Mouse (Mus musculus): ENCODE data around the gene Uck2.

DNA sequence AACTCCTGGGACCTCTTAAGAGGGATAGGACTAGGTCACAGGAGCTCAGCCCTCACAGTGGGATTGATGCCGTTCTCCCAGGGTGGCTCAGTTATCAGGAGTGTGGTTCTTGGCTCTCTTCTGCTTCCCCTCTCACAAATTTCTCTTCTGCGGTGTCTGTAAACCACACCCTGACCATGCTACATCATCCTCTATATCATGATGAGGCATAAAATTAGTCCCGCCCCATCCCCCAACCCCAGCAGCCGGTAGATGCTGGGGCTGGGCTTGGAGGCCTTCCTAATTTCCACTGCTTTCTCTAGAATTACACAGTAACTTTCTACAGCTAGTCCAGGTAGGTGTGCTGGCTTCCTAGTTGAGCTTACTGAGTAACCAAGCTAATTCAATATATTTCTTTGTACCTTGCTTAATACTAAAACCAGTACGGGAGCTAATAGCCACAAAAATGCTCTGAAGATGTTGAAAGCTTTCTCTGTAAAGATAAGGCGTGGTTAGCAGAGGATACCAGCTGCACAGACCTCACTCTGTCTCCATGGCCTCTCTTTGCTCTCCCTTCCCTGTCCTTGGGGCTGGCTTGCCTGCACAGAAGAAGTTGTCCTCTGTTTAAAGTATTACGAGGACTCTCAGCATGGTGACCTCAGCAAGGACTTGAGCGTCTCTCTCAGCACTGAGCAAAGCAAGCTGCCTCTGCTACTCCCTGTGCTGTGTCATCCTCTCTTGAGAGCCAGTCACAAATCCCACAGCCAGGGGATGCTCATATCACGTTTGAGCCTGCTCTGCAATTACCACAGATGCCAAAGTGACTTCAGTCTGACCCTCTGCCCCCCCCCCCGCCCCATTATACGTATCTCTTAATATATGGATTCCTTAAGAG, 3.8 kb upstream of the Uck2 start:
- TF ChIP-seq CTCF (conservative IDR thresholded peaks at IDR 0.05; ENCODE audit: insufficient read depth, insufficient read length, low read depth, low read length) (no peak), POLR2A (IDR thresholded peaks at IDR 0.05; ENCODE audit: low read depth, low read length) (no peak)

Measured in kidney, adult 2 months (tissue).